Mouse (Mus musculus) intestine, postnatal 0 days (tissue): ENCODE results near the gene Spata17. TPM values are rescaled to one million over a fixed set of nuclear protein-coding genes. Genes with fewer than 3 reads are reported as not detected.

Experiments
- ATAC-seq: fragments of 200-750 bp; cut with Nextera tagmentation; 2 replicates; pipeline ENCODE4 v1.8.0; 2017; ENCODE audit warnings: mild to moderate bottlenecking, moderate TSS enrichment, moderate library complexity
- H3K27ac ChIP-seq: fragments of 300-500 bp; sonication (generic); 2 replicates; pipeline ENCODE4 v1.5.1; 2014; ENCODE audit warnings: mild to moderate bottlenecking, low read depth, low read length, moderate library complexity
- H3K27me3 ChIP-seq: fragments of 300-500 bp; sonication (generic); replicated peaks from 2 replicates; pipeline ENCODE4 v1.6.1; 2014; ENCODE audit warnings: low read length, mixed read lengths; ENCODE audit not compliant: control insufficient read depth, insufficient read depth
- H3K36me3 ChIP-seq: fragments of 300-500 bp; sonication (generic); 2 replicates; pipeline ENCODE4 v1.6.1; 2014; ENCODE audit warnings: mild to moderate bottlenecking, moderate library complexity; ENCODE audit not compliant: control insufficient read depth, insufficient read depth
- H3K4me1 ChIP-seq: fragments of 300-500 bp; sonication (generic); replicated peaks from 2 replicates; pipeline ENCODE4 v1.6.1; 2014; ENCODE audit warnings: antibody characterized with exemption, low read length, mixed read lengths; ENCODE audit not compliant: control insufficient read depth, insufficient read depth
- H3K4me2 ChIP-seq: fragments of 300-500 bp; sonication (generic); replicated peaks from 2 replicates; pipeline ENCODE4 v1.6.1; 2014; ENCODE audit warnings: low read depth, mild to moderate bottlenecking, moderate library complexity
- H3K4me3 ChIP-seq: fragments of 300-500 bp; sonication (generic); 2 replicates; pipeline ENCODE4 v1.5.1; 2014; ENCODE audit warnings: low read depth, low read length
- H3K9ac ChIP-seq: fragments of 300-500 bp; sonication (generic); 2 replicates; pipeline ENCODE4 v1.6.1; 2014; ENCODE audit warnings: mild to moderate bottlenecking, low read depth, low read length
- H3K9me3 ChIP-seq: fragments of 300-500 bp; sonication (generic); 2 replicates; pipeline ENCODE4 v1.6.1; 2016; ENCODE audit warnings: mixed run types; ENCODE audit not compliant: control insufficient read depth
- CTCF ChIP-seq: sonication (generic); IDR thresholded peaks from 2 replicates; pipeline ENCODE4 v1.5.1; 2016; ENCODE audit warnings: low read depth, mild to moderate bottlenecking, control low read depth, antibody characterized with exemption, moderate library complexity
- WGBS: fragments of 180-500 bp; shearing (Covaris S2); extraction: QIAGEN DNeasy Blood & Tissue Kit; methylation state at CpG from one replicate; pipeline ENCODE4 v1.1.7; 2014; 5-methylcytosine and 5-hydroxymethylcytosine counted together
- polyA plus RNA-seq: library from polyadenylated mRNA; unstranded; fragments of >200 nt; fragmentation: Nextera tagmentation; extraction: Ambion mirVana; gene quantifications from 2 replicates; pipeline ENCODE4 v1.2.1, GENCODE M21; 2015

The Spata17 gene
- polyA plus RNA-seq, 1 experiment from 2014 or later: 0.13 TPM

DNA sequence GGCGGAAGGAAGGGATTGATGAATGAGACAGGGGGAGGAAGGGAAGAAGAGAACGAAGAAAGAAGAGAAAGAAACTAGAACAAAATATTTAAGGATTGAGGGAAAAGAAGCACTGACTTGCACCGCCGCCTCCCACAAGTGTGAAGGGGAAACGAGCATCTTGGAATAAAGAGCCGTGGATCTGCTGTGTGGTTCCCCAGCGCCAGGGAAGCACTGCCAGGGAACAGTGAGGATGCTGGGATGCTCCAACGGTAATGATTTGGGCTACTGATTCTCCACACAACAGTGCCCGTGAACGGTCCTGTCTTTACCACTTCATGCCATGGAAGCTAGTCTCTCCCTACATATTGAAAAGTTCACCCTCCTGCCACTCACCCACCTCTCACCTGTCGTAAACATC lies 89.5 kb downstream of the Spata17 start:
- Histone ChIP-seq H3K4me1 (no peaks in the 10 kb centered on the region), H3K9ac (no peak overlapping the region), H3K36me3 (no peaks in the 10 kb centered on the region), H3K9me3 (no peaks in the 10 kb centered on the region), H3K27me3 (no peaks in the 10 kb centered on the region), H3K27ac (no peak overlapping the region), H3K4me3 (no peak overlapping the region), H3K4me2 (no peak overlapping the region)
- no peak for TF ChIP-seq CTCF
- ATAC-seq: no peak
- WGBS: 85% methylated on average over 11 of the region's 11 CpGs

DNA sequence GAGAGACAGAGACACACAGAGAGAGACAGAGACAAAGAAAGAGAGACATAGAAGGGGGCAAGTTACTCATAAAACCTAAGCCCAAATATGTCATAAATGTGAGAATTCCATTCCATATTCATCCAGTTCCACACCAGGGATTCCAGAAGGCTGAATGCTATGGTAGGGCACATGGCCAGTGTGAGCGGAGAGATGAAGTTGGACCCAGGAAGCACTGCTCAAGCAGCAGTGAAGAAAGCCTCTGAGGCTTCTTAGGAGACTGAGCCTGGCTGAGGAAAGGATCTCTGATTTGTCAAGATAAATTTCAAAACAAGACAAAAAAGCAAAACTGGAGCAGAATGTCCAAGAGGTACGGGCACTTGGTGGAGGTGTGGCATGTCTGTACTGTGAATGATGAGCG lies 90.3 kb downstream of the Spata17 start:
- no peak for TF ChIP-seq CTCF
- Histone ChIP-seq H3K4me3 (no peak overlapping the region), H3K9ac (no peak overlapping the region), H3K36me3 (no peaks in the 10 kb centered on the region), H3K27ac (no peak overlapping the region), H3K27me3 (no peaks in the 10 kb centered on the region), H3K4me2 (no peak overlapping the region), H3K9me3 (no peaks in the 10 kb centered on the region), H3K4me1 (no peaks in the 10 kb centered on the region)
- ATAC-seq: no peak
- 65% methylated on average over 3 of the region's 3 CpGs for WGBS

DNA sequence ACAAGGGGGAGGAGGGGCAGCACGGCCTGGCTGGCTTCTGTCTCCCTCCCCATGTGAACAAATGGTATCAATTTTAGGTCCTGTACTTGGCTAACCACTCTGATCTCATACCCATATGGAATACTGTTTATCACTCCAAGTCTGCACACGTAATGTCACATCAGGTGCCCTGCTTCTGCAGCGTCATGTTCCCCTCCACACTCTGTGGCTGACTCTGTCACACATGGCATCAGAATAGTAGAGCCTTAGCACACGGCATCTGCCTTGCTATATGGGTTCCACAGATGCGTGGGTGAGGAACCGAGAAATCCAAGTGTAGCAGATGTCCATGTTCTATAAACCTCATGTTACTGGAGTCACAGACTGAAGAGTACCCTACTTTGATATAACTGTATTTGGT lies 96.0 kb downstream of the Spata17 start:
- H3K27me3 ChIP-seq: no peaks in the 10 kb centered on the region
- no peak overlapping the region for H3K9ac ChIP-seq
- no peak for ATAC-seq
- no peak overlapping the region for H3K27ac ChIP-seq
- no peak overlapping the region for H3K4me3 ChIP-seq
- TF ChIP-seq CTCF: no peak
- H3K36me3 ChIP-seq: no peaks in the 10 kb centered on the region
- H3K4me1 ChIP-seq: no peaks in the 10 kb centered on the region
- no peaks in the 10 kb centered on the region for H3K9me3 ChIP-seq
- WGBS: 92% methylated on average over 6 of the region's 6 CpGs
- H3K4me2 ChIP-seq: no peak overlapping the region

DNA sequence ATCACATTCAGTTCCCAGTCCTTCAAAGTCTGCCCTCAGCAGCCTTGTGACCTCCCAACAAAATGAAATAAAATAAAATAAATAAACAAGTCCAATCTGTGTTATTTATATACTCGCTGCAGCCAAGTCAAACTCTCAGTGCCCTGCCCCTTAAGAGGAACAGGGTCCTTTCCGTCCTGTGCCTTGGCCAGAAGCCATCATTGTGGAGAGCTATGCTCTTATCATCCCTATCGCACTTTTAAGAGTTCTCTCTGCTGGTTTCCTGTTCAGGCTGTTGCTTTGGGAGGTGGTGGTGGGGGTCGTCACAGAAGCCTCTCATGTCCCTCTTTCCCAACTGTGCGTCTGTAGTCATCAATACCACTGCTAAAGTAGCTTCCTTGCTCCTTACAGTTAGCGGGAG lies 97.2 kb downstream of the Spata17 start:
- Histone ChIP-seq H3K27ac (no peak overlapping the region), H3K9ac (no peak overlapping the region), H3K27me3 (no peaks in the 10 kb centered on the region), H3K4me2 (no peak overlapping the region), H3K9me3 (0 out of 2 replicates have a peak, but pooled peaks cover 3% of the 10 kb centered on the region), H3K4me1 (no peaks in the 10 kb centered on the region), H3K4me3 (no peak overlapping the region), H3K36me3 (no peaks in the 10 kb centered on the region)
- WGBS: 66% methylated on average over 6 of the region's 6 CpGs
- no peak for ATAC-seq
- no peak for TF ChIP-seq CTCF

DNA sequence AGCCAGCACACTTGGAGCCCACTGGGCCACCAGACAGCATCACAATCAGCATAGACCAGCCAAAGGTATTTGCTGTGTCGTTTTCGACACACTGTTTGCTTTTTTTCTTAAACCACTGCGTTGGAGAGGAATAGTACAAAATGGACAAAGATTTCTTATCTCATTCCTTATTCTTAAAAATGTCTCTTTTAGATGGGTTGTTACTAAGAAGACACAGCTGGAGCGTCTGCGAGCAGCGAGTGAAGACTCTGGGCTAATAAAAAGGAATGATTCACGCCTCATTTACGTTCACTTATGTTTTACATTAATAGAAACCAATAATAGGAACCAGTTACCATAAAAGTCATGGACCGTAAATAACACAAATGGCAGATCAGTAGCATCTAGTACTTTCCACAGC lies 101.5 kb downstream of the Spata17 start:
- no peak overlapping the region for H3K9ac ChIP-seq
- 87% methylated on average over 9 of the region's 9 CpGs for WGBS
- H3K27ac ChIP-seq: no peak overlapping the region
- no peaks in the 10 kb centered on the region for H3K4me1 ChIP-seq
- H3K27me3 ChIP-seq: no peaks in the 10 kb centered on the region
- 0 out of 2 replicates have a peak, but pooled peaks cover 3% of the 10 kb centered on the region for H3K9me3 ChIP-seq
- no peaks in the 10 kb centered on the region for H3K36me3 ChIP-seq
- H3K4me3 ChIP-seq: no peak overlapping the region
- no peak for TF ChIP-seq CTCF
- ATAC-seq: no peak
- H3K4me2 ChIP-seq: no peak overlapping the region

DNA sequence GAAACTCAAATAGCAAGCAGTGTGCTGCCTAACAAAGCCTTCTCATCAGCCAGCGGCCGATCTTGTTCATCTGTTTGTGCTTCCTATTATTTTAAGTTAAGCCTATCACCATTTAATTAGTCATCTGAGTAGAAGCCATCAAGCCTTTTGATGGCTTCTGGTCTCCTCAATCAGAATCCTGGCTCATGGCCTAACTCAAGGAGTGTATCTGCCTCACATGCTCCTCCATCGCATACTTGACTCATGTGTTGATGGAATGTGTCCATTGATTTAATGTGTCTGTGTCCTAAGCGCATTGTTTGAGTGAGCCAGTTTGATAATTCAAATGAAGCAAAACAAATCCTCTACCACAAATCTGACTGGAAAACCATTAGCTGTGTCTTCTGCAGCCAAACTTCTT lies 113.1 kb downstream of the Spata17 start:
- Histone ChIP-seq H3K27ac (no peak overlapping the region), H3K4me2 (no peak overlapping the region), H3K4me1 (no peaks in the 10 kb centered on the region), H3K9me3 (no peaks in the 10 kb centered on the region), H3K27me3 (no peaks in the 10 kb centered on the region), H3K36me3 (no peaks in the 10 kb centered on the region), H3K4me3 (no peak overlapping the region), H3K9ac (no peak overlapping the region)
- WGBS: 88% methylated on average over 4 of the region's 4 CpGs
- TF ChIP-seq CTCF: no peak
- ATAC-seq: no peak

DNA sequence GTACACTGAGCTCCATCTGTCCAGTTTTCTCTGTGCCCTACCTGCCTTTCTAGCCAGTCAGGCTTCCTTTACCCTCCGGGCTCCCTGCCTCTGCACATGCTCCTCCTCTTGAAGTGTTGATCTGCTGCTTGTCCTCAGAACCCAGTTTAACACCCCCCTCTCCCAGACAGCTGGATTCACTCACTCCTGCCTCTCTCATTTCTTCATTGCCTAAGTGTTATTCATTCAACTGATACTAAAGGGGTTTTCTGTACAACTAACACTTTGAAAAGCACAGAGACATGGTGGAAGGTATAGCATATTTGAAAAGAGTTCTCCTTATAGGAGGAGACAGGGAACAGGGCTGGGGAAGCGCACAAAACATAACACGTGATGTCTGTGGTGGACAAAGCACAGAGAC lies 114.1 kb downstream of the Spata17 start:
- Histone ChIP-seq H3K9ac (no peak overlapping the region), H3K4me2 (no peak overlapping the region), H3K36me3 (no peaks in the 10 kb centered on the region), H3K4me3 (no peak overlapping the region), H3K9me3 (no peaks in the 10 kb centered on the region), H3K4me1 (no peaks in the 10 kb centered on the region), H3K27ac (no peak overlapping the region), H3K27me3 (no peaks in the 10 kb centered on the region)
- 69% methylated on average over 3 of the region's 3 CpGs for WGBS
- TF ChIP-seq CTCF: no peak
- no peak for ATAC-seq
